Mouse (Mus musculus) c-Kit-positive CD71-positive TER-119-positive erythroid progenitor cells, embryonic 14.5 days (primary cell): Measurements from ENCODE around the gene Fam124b.

ENCODE experiments used
- DNase-seq: peaks from one replicate; pipeline ENCODE4 v3.0.0-alpha.2; 2013; ENCODE audit warnings: low spot score

Gene Fam124b

GRCm38 (mm10) chr1:80218268-80218667, at the start of gene Fam124b:
TSS of gene Fam124b (minus strand) at chr1:80218473.
- DNase-seq = peak; percentile 6

GRCm38 (mm10) chr1:80260443-80260842, 42.2 kb upstream of the Fam124b start:
- no peak for DNase-seq

GRCm38 (mm10) chr1:80258632-80259031, 40.4 kb upstream of the Fam124b start:
- DNase-seq = no peak

GRCm38 (mm10) chr1:80253309-80253708, 35.0 kb upstream of the Fam124b start:
- DNase-seq = no peak

GRCm38 (mm10) chr1:80250247-80250646, 32.0 kb upstream of the Fam124b start:
- DNase-seq = no peak

GRCm38 (mm10) chr1:80247131-80247530, 28.9 kb upstream of the Fam124b start:
- DNase-seq = no peak

GRCm38 (mm10) chr1:80244123-80244522, 25.9 kb upstream of the Fam124b start:
- no peak for DNase-seq

- DNase-seq = no peak
Observed at GRCm38 (mm10) chr1:80241579-80241978, 23.3 kb upstream of the Fam124b start.

- DNase-seq = no peak
Observed at GRCm38 (mm10) chr1:80240017-80240660, 21.9 kb upstream of the Fam124b start.

GRCm38 (mm10) chr1:80239481-80239880, 21.2 kb upstream of the Fam124b start:
- DNase-seq = no peak

GRCm38 (mm10) chr1:80236951-80237702, 18.9 kb upstream of the Fam124b start:
- DNase-seq = no peak

GRCm38 (mm10) chr1:80236126-80236525, 17.9 kb upstream of the Fam124b start:
- no peak for DNase-seq

- no peak for DNase-seq
Observed at GRCm38 (mm10) chr1:80230612-80231011, 12.3 kb upstream of the Fam124b start.

- DNase-seq = no peak
Observed at GRCm38 (mm10) chr1:80224839-80225412, 6.7 kb upstream of the Fam124b start.

GRCm38 (mm10) chr1:80221151-80221550, 2.9 kb upstream of the Fam124b start:
- no peak for DNase-seq

GRCm38 (mm10) chr1:80213826-80214225, 4.4 kb downstream of the Fam124b start:
- no peak for DNase-seq

- DNase-seq = no peak
Observed at GRCm38 (mm10) chr1:80213146-80213545, 5.1 kb downstream of the Fam124b start.

- DNase-seq = no peak
Observed at GRCm38 (mm10) chr1:80202314-80202713, 16.0 kb downstream of the Fam124b start.

- DNase-seq = no peak
Observed at GRCm38 (mm10) chr1:80192837-80193236, 25.4 kb downstream of the Fam124b start.

- no peak for DNase-seq
Observed at GRCm38 (mm10) chr1:80181414-80181805, 36.9 kb downstream of the Fam124b start.

- peak; percentile 45 for DNase-seq
Observed at GRCm38 (mm10) chr1:80180767-80181413, 37.4 kb downstream of the Fam124b start.

GRCm38 (mm10) chr1:80180128-80180527, 38.1 kb downstream of the Fam124b start:
- peak; percentile 34 for DNase-seq
